Mouse (Mus musculus): ENCODE results near the gene Ppat. TPM values are rescaled to one million over a fixed set of nuclear protein-coding genes. Genes with fewer than 3 reads are reported as not detected.

The Ppat gene
- 10 to 100 TPM; 27.4 to 28.0 TPM for total RNA-seq (2023)

DNA sequence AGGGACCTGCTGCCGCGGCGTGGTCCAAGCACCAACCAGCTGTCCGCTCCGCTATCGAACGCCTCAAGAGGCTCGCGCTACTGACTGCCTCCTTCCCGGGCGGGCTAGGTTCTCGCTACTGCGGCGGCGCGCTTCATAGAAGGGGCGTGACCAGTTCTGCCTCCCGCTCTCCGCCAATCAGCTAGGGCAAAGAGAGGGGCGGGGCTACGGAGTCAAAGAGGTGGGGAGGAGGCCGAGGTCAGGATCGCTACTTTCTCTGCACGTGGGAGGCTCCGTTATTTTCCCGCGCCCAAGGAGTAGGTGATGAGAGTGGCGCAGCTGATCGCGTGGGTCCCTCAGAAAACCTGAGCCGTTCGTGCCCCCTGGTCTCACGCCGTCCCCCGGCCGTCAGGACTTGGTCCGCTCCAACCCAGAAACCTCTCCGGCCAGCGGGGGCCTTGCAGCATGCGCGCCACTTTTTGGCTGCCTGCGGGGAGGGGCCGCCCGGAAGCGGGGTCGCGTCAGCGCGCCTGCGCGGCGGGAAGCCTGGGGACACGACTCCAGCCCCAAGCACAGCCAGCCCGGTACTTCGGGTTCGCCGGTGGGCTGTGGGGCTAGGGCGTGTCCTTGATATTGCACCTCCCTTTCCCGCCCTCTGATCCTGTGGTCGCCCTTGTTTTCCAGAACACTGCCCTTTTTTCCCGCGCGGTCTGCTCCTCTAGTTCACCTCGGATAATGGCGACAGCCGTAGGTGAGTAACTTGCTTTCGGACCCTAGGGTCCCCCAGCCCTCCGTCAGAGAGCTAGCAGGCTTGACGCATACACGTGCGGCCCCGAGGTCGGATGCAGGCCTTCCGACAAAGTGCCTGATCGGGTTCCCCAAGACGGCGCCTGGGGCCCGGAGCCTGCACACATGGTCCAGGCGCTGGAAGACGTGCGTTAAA lies at the start of gene Ppat, which contains the start of gene Paics:
Gene Ppat, minus strand, starts transcription at position 473 of the 922 bp plus-strand sequence.
Gene Paics, plus strand, starts transcription at position 202 of the 922 bp plus-strand sequence.

DNA sequence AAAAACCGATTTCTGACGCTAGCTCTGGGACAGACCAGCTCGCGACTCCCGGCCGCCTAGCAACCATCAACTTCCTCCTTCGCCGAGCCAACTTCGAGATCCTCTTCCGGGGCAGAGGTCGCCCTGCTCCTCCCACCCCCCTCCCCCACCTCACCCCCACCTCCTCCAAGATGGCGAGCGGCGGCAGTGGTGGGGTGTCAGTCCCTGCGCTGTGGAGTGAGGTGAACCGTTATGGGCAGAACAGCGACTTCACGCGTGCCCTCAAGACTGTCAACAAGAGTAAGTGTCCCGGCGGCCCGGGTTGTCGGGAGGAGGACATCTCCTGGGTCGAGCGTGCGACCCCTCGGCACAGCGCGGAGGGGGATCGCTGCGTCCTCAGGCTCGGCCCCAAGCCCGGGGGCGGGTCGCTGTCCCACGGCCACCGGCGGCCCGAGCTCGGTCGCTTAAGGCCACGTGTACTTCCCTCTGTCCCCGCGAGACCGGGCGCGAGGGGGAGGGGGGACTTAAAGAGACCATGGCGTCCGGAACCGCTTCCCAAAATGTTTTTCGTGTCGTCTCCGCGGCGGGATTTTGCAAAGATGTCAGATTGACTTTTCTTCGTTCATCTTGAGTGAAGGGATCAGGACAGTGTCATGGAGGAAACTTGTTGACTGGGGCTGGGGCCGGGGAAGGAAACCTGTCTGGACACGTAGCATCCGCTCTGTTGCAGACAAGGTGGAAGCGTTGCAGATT lies 23.3 kb upstream of the Ppat start, which contains the start of gene Srp72:
Gene Srp72, plus strand, starts transcription at position 130 of the 732 bp plus-strand sequence.

GRCm38 (mm10) chr5:76905405-76906154 lies 45.8 kb downstream of the Ppat start, which contains the start of gene Aasdh:
Gene Aasdh (minus strand): TSS chr5:76905514.

Other genes starting within 250 kb of the Ppat start
- 10 to 100 TPM; 20.2 to 28.2 TPM for gene Aasdh, start 46.1 kb downstream of the Ppat start, total RNA-seq (2023)
- gene Paics, start 271 bp downstream of the Ppat start, total RNA-seq (2023), result 100 to 1,000 TPM in 1 of 2 experiments, 10 to 100 TPM in 1; 99.5 to 104 TPM
- 100 to 1,000 TPM; 155 to 159 TPM for gene Srp72, start 23.1 kb upstream of the Ppat start, total RNA-seq (2023)
- 1 to 10 TPM in 1 of 2 experiments, not detected in 1; 2.9 TPM for gene Arl9, start 52.5 kb upstream of the Ppat start, total RNA-seq (2023)
- gene Thegl, start 64.4 kb upstream of the Ppat start, total RNA-seq (2023), result not detected
- 10 to 100 TPM; 31.1 to 42.4 TPM for gene Hopx, start 163.5 kb upstream of the Ppat start, total RNA-seq (2023)

Measured in T-cell, adult 66 days (primary cell).